Mouse (Mus musculus): ENCODE data around the gene Rabgap1l.

GRCm38 (mm10) chr1:160740650-160741049 is 52.4 kb downstream of the Rabgap1l start:
- TF ChIP-seq CTCF (IDR thresholded peaks at IDR 0.05; ENCODE audit: control insufficient read depth, insufficient read depth, insufficient replicate concordance, low read depth, low read length), result no peak
- no peak for TF ChIP-seq POLR2A (IDR thresholded peaks at IDR 0.05; ENCODE audit: control insufficient read depth, low read depth, low read length)
